Mouse (Mus musculus): Measurements from ENCODE around the gene Zdhhc18.
"Not testable (repeated sequence)": the region's sequence is repeated elsewhere in the genome, so short reads cannot be mapped to it uniquely, and the experiment has no call there.

Gene Zdhhc18

DNA sequence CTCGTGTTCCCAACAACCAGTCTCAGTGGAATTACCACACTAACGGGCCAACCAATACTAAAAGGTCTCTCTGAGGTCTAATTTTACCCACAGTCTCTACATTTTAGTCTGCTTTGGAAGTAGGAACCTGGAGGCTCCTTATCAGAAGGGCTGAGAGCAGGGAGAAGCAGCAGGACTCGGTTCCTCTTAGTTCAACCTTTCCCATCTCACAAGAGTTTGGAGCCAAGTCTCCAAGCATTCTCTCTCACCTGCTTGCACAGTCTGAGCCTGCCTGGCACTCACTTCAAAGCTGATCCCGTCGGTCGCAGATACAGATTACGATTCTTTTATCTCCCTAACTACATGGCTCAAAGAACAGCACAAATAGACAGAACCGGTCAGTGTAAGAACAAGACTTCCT lies 13.0 kb upstream of the Zdhhc18 start:
- DNase-seq, result no peak

DNA sequence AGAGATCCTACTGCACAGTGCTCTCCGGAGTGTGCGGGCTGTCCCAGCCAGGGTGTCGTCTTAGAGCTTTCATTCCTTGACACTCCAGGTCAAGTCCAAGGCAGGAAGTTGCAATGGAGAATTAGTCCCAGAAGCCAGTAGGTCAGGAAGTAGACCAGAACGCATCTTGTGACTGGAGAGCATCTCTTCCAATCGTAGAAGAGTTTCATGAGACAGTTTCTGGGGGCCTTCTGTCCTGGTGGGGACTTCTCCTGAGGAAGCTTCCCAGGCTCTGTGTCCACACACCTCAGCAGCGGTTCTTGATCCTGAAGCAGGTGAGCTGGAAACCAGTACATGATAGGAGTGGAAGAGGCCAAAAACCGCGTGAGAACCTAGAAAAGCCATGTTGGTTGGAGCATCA lies 12.5 kb upstream of the Zdhhc18 start:
- DNase-seq, result no peak

DNA sequence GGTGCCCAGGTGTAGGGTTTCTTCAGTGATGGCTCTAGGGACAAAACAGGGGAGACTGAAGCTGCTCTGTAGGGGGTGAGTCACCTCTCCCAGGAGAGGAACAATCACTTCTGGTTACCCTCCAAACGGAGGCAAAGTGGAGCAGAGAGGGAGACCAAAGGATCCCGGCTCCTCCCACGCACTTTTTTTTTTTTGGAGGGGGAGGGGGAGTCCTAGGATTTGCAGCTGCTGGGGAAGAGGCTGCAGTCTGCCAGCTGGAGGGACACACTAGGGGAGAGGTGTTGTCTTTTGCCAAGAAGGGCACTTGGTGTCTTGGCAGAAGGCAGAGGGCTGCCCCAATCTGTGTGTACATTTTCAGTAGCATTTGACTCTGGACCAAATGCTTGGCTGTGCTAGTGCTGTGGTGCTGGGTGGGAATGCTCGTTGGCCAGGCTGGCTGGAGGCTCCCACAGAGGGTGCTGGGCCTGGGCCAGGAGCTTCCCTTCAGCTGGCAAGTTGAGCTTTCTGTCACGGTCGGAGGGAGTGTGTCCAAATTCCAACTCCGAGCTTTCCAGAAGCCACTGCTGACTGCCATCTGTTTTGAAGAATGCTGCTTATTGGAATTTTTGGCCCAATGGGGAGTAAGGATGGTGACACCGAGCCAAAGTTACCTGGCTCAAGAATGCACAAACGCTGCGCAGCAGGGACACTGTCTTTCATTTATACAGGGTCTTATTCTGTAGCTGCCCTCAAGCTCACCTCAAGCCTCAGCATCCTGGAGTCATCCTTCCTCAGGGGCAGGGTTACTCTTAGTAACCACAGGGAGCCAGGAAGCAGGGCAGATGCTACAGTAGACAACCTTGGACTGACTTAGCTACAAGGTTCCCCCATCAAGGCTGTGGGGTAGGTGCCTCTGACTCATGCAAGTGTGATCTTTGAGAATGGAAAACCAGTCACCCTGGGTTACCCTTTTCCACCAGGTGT lies 10.5 kb upstream of the Zdhhc18 start:
- peak; percentile 97 to 98 for DNase-seq

DNA sequence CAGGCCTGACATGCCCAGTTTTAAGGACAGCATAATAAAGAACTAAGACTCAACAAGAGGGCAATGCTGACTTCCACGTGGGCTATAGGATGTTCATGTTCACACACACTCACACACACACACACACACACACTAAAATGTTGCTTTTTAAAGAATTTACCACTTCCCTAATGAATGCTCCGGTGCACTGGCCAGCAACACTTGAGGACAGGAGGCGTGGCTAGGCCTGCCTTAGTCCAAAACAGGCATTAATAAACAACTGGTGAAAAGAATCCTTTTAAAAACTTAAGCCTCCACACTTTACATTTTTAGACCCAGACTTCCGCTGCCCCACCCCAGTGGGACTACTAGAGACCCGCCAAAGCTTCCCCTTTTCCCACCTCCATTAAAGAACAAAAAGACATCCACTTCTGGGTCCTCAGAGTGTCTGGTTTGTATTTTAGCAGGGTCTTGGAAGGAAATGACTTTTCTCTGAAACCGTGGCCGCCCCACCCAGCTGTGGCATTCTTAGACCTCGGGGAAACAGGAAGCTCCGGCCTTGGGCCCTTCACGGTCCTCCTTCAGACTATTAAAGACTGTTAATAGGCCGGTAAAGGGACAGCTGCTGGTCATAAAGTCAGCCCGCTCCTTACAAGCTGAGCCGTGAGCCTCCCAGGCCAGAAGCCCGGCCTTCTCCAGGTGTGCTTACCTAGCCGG lies 9.7 kb upstream of the Zdhhc18 start:
- DNase-seq, result no peak

DNA sequence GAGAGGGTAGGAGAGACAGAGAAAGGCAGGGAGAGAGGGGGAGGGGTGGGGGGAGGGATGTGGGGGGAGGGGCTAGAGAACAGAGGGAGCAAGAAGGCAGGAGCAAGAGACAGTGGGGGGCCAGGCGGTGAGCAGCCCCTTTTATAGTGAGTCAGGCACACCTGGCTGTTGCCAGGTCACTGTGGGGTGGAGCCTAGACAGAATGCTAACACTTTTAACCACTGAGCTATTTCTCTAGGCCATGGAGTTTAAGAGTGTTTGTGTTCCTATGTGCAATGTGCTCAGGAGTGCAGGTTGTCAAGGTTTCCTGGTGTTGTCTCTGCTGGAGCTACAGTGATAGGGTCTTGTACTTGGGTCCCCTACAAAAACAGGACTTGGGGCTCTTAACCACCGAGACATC lies 8.8 kb upstream of the Zdhhc18 start:
- DNase-seq, result no peak

DNA sequence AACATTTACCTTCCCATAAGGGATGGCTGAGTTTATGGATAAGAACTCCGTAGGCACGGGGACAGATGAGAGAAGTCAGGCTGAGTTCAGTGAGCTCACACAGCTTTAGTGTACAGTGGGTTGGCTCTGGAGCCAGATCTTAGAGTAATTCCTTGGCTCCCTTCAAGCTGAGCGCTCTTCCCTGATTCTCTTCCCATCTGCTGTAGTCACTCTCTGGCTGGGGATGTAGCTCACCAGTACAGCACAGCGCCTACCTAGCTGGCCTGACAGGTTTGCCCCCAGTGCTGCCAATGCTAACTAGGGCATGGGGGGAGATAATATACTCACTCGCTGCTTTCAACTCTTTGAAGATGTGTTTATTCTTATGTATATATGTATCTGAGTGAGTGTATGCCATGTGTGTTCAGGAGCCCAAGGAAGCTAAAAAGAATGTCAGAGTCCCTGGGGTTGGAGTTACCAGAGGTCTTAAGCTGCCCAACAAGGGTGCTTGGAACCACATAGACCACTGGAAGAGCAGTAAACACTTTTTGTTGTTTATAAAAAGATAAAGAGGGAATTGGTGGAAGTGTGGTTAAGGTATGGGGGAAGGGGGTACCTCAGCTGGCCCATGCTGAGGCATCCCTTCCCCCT lies 8.0 kb upstream of the Zdhhc18 start:
- no peak for DNase-seq

DNA sequence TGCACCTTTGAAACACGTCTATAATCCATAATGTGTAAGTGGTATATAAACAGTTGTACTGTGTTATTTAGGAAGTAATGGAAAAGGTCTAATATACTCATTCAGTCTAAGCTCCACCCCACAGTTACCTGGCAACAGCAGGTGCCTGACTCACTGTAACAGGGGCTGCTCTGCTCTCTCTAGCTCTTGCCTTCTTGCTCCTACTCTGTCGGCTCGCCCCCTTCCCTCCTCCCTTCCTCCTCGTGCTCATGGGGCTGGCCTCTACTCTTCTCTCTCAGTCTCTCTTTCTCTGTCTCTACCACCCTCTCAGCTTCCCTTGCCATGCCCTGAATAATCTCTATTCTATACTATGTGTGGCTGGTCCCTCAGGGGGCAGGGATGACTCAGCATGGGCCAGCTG lies 7.0 kb upstream of the Zdhhc18 start:
- no peak for DNase-seq

DNA sequence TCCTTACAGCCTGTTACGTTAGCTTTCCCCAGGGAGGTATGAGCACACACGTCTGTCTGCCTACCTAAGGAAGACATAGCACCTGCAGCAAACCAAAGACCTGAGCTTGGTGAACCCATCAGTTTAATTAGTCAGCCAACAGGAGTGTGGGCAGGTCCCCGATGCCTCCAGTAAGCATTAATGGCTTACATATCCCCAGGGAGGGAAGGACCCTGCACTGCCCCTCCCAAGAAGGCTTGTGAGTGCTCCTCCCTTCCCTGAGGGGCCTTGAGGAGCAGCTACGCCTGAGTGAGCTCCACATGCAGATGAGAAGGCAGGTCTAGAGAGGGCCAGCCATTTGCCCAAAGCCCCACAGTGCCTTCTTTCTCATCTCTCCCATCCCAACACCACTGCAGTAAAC lies 6.3 kb upstream of the Zdhhc18 start:
- DNase-seq, result no peak

DNA sequence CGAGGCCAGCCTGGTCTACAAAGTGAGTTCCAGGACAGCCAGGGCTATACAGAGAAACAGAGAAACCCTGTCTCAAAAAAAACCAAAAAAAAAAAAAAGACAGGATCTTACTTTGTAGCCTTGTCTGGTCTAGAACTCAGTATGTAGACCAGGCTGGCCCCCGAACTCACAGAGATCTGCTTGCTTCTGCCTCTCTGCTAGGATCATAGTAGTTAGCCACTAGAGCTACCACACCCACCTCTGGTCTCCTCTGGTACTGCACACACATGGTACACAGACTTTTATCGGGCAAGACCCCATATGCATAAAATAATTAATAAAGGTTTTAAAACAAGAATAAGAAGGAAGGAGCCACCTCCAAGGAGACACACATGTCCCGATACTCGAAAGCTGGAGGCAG lies 4.1 kb upstream of the Zdhhc18 start:
- DNase-seq, result not testable (repeated sequence)

DNA sequence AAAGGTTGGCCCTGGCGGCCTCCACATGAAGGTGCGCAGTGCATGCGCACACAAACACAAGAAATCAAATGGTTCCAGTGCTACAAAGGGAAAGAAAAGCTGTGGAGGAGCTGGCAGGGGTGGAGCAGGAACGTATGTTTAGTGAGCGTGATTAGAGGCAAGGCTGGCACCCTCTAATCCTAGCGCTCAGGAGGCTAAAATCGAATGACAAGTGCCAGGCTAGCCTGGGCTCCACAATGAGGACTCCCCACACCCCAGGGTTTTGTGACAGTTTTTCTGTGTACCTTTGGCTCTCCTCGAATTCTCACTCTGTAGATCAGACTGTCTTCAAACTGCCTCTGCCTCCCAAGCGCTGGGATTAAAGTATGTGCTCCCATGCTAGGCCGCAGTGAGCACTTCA lies 2.8 kb upstream of the Zdhhc18 start:
- DNase-seq, result no peak

DNA sequence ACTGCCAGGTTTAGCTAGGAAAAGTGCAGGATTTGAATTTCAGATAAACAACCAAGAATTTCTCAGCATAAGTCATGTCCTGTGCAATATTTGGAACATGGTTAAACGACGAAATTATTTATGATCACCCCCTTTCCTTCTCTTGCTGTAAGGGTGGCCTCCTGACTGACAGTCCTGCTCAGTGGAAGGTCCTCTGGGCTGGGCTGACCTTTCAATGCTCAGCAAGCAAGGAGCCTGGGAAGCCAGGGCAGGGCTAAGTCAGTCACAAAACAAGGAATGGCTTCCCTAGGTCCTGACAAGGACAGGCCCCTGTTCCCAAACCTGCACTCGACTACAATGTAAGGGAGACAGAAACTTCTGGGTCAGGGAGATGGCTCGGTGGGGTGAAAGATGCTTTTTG lies 2.0 kb upstream of the Zdhhc18 start:
- DNase-seq, result no peak

DNA sequence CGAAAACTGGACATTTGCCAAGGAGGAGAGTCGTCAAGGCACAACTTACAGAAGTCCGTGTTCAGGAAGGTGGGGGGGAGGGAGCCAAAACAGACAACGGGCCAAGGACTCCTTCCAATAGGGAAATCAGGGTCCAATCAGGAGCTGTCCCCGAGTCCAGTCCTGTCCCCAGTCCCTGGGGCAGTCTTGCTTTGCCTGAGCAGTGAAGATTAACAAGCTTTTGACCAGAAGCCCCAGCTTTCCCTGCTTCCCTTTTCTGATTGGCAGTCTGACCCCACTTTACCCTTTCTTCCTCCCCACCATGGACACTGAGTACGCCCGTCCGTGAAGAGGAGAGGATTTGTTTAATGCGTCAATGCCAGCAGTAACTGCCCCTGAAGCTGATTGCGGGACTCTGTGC lies 1.5 kb upstream of the Zdhhc18 start:
- no peak for DNase-seq

DNA sequence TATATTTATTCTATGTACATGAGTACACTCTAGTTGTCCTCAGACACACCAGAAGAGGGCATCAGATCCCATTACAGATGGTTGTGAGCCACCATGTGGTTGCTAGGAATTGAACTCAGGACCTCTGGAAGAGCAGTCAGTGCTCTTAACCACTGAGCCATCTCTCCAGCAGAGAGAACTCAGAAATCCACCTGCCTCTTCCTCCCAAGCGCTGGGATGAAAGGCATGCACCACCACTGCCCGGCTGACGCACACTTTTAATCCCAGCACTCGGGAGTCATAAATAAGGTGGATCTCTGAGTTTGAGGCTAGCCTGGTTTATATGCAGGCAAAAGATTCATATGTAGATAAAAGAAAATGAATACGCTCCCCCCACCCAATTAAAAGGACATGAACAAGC lies 490 bp downstream of the Zdhhc18 start:
- DNase-seq, result not testable (repeated sequence)

DNA sequence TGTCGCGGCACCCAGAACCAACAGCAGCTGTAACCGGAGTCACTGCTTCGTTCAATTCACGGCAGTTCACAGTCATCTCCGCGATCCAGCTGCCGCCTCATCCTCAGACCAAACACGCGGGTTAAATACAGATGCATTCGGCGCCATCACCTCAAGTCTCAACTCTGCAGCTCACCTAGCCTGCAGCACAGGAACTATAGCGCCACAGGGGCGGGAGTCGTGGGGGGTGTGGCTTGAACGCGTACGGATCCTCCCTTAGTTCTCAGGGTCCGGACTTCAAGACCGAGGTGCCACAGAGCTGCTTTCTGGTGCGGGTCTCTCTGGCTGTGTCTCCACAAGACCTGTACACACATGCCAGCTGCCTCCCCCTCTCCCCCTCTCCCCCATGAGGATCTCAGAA lies 4.3 kb downstream of the Zdhhc18 start:
- no peak for DNase-seq

DNA sequence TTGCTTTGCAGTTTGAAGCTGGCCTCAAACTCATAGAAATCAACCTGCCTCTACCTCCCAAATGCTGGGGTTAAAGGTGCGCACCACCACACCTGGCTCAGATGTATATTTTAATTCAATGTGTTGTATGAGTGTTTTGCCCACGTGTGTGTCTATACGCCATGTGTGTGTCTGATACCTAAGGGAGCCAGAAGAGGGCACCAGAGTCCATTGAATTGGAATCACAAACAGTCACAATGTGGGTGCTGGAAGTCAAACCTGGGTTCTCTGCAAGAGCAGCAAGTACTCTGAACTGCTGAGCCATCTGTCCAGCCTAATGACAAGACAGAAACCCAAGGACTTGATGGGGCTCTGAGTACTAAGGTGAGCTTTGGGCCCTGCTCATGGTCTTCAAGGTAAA lies 4.8 kb downstream of the Zdhhc18 start:
- DNase-seq, result no peak

DNA sequence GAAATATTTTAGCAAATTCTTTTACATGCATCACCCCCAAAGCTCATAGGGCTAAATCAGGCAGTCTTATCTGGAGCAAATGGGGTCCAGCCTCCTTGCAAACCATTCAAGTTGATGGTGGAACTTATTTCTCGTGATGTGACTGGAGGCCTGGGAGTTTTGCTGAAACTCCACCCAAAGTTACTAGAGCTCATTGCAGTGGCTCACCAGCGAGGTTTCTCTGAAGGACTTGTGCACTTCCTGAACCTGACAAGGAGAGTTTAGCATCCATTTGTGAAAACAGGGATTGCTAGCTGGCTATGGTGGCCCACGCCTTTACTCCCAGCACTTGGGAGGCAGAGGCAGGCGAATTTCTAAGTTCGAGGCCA lies 15.9 kb downstream of the Zdhhc18 start:
- DNase-seq, result no peak

DNA sequence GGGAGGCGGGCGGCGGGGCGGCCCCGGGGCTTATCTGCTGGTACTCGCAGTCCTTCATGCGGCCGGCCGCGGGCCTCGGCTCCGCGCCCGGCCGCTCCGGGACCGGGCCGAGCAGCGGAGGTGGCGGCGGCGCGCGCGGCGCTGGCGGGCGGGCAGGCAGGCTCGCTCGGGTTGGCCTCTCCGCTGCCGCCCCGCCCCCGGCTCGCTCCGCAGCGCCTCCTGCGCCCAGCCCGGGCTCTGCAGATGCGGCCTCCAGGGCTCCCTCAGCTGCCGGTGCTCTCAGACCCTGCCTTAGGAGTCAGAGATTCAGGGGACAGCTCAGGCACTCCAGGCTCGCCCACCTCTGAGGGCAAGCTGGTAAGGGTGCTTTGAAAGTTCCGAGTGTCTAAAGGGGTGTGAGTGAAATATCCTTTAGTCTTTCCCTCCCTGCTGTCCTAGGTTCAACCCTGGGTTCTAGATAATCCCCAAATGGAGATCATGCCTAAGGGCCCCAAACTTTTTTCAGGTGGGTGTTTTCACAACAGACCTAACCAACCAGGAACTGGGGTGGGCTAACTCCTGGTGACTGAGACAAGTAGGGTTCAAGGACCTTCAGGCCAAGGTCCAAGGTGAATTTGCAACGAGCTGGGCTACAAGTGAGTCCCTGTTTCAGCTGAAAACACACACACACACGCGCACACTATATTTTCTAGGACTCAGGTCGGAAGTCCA lies 16.5 kb downstream of the Zdhhc18 start:
- DNase-seq, result peak; percentile 86 to 92

DNA sequence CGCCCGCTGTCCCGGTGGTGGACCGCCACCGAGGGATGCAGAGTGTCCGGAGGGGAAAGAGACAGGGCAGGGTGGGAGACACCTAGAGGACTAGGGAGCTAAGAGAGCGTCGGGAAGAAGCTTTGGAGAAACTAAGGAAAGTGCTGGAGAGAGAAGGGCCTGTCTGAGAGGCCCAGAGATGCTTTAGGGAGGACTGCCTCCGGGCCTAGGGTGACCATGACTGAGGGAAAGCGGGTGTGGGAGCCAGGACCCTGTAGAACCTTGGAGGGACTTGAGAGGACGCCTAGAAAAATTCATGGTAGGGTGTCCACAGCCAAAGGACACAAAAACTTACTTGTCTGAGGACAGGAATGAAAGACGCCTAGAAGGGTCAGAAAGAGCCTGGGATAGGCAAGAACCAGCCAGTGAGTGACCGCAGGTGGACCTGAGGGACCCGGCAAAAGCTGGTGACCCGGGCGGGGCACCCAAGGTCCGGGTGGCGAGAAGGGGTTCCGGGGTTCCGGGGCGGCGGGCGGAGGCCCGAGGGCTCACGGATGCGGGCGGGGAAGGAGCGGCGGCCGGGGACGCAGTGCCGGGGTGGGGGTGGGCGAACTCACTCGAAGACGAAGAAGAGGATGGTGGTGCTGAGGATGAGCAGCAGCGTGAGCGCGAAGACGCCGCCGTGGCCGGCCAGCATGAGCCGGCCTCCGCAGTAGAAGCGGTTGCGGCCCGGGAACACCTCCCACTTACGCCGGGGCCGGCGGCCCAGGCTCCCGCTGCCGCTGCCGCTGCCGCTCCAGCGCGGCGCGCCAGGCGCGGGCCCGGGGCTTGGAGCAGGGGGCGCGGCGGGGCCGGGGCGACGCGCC lies 17.2 kb downstream of the Zdhhc18 start:
- DNase-seq, result peak; percentile 52 to 55

DNA sequence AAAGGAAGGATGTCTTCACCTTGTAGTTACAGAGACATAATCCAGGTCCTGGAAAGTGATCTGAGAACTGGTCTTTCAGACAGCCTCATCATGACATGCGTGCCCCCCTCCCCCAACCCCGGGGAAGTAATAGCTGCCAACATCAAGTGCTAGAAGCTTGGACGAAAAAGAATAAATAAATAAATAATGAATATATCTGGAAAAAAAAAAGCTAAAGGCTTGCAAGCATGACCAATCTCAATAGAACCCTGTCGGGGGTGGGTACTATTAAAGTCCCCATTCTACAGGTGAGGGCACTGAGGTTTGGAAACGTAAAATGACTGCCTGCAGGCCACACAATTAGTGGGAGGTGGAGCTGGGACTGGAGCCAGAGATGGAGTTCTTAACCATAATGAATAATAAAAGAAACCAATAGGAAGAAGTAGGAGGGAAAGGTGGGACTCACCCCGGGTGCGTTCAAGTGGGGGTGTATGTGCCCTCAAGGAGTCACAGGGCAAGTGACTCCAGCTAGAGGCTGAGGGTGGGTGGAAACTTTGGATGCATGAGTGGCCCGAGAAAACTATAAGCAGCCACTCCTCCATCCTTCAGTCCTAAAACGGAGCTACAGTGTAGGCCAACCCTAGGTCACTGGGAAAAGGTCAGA lies 18.1 kb downstream of the Zdhhc18 start:
- DNase-seq, result no peak

DNA sequence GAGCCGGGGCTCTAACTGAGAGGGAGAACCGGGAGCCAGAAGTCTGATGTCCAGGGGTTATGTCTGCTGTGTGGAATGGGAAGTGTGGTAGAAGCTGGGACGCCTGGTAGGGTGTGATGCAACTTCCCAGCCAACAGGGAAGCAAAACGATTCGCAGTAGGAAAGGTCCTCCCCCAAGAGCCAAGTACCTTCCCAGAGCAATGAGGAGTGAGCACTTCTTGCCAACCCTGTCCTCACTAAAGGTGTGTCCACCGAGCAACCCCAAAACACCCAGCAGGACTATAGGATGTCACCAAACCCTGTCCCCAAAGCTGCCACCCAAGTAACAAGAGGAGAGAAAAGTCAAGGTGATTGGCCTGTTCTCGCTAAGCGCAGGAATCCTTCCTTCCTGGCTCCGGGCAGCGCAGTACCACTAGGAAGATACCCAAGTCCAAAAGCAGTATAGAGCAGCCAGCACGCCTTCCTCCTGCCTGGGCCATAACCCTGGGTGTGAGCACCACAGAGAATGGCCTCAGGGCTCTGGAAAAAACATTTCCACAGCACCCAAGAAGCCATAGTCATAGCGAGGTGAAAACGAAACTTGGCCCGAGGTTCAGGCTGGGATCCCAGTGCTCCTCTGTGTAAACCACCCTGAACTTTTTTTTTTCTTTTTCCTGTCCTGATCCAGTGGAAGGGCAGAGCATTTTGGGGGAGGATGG lies 18.7 kb downstream of the Zdhhc18 start:
- DNase-seq, result peak in 1 of 2 experiments; percentile 26

DNA sequence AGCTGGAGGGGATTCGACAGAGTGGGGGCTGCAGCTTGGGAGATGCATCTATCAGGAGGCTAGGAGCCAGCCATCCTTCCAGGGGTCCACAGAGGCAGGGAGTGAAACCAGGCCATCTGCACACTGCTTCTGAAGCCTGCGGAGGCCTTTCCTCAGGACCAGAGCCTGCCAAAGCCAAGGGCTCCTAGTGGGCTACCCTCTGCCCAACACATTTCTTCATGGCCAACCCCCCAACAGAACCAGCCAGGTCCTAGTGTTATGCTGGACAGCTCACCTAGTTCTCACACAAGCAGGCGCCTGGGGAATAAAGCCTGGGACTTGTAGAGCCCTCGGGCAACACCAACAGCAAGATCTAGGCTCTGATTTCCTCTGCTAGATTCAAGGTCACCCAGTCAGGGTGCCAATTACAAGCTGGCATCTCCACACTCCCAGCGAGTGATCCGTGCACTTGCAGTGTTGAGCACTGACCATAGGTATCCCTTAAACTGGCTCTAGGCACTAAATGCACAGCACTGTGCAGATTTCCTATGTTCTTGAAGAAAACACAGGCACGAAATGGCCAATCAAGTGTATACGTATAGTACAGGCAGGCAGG lies 19.5 kb downstream of the Zdhhc18 start:
- DNase-seq, result peak; percentile 43 to 47
